Mouse (Mus musculus): ENCODE results near the gene Prkce.

DNA sequence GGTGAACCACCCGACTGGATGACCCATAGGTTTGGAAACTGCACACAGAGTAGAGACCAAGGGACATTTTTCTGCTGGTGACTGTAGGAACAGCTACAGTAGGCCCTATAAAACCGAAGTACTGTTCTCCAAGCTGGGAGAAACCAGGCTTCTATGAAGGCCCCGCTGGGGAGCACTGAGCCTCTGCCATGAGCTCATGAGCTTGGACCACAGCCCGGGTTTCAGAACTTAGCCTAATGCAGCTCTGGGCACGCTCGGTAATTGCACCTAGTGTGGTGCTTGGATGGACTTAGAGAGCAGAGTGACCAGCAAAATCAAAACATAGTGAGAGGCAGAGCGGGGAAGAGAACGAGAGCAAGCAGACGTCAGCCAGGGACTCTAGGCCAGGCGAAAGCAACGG, 134.7 kb downstream of the Prkce start:
- TF ChIP-seq POLR2A (IDR thresholded peaks at IDR 0.05; ENCODE audit: insufficient read depth, low read depth, low read length) (no peak), CTCF (IDR thresholded peaks at IDR 0.05; ENCODE audit: insufficient read depth, low read depth, low read length) (no peak)
